Mouse (Mus musculus): ENCODE measurements at regions not wholly inside any gene's neighbourhood (a gene's known extent, or its start where the extent isn't known, plus 50 kb on each side); places are given as distances from the start of the nearest gene placed in this dataset.

- Histone ChIP-seq H3K4me3 (ENCODE audit: low read length) (no peak overlapping the region), H3K9me3 (ENCODE audit: control insufficient read depth, low read length) (no peaks in the 10 kb centered on the region), H3K4me2 (ENCODE audit: low read length) (no peak overlapping the region), H3K36me3 (ENCODE audit: control insufficient read depth, insufficient read depth, low read length) (no peaks in the 10 kb centered on the region), H3K4me1 (ENCODE audit: control insufficient read depth, insufficient read depth, low read depth, low read length) (no peaks in the 10 kb centered on the region), H3K9ac (ENCODE audit: low read depth, low read length) (no peak overlapping the region), H3K27ac (ENCODE audit: low read depth, low read length) (no peak overlapping the region), H3K27me3 (replicated peaks; ENCODE audit: control insufficient read depth, insufficient read depth, low read length) (no peaks in the 10 kb centered on the region)
- no peak for ATAC-seq
- WGBS, result 90% methylated on average over 2 of the region's 2 CpGs
Observed at GRCm38 (mm10) chr1:71874037-71874436, 221.0 kb upstream of the Fn1 start.

GRCm38 (mm10) chr1:71865670-71866069, 212.7 kb upstream of the Fn1 start:
- H3K9ac ChIP-seq (ENCODE audit: low read depth, low read length), result no peak overlapping the region
- H3K27me3 ChIP-seq (replicated peaks; ENCODE audit: control insufficient read depth, insufficient read depth, low read length), result no peaks in the 10 kb centered on the region
- WGBS, result 72% methylated on average over 4 of the region's 4 CpGs
- H3K4me1 ChIP-seq (ENCODE audit: control insufficient read depth, insufficient read depth, low read depth, low read length), result no peaks in the 10 kb centered on the region
- no peaks in the 10 kb centered on the region for H3K9me3 ChIP-seq (ENCODE audit: control insufficient read depth, low read length)
- no peaks in the 10 kb centered on the region for H3K36me3 ChIP-seq (ENCODE audit: control insufficient read depth, insufficient read depth, low read length)
- no peak for ATAC-seq
- H3K4me3 ChIP-seq (ENCODE audit: low read length), result no peak overlapping the region
- H3K27ac ChIP-seq (ENCODE audit: low read depth, low read length), result no peak overlapping the region
- H3K4me2 ChIP-seq (ENCODE audit: low read length), result no peak overlapping the region

GRCm38 (mm10) chr1:71864749-71865148, 211.7 kb upstream of the Fn1 start:
- H3K27ac ChIP-seq (ENCODE audit: low read depth, low read length), result no peak overlapping the region
- H3K4me3 ChIP-seq (ENCODE audit: low read length), result no peak overlapping the region
- no peaks in the 10 kb centered on the region for H3K27me3 ChIP-seq (replicated peaks; ENCODE audit: control insufficient read depth, insufficient read depth, low read length)
- no peak overlapping the region for H3K9ac ChIP-seq (ENCODE audit: low read depth, low read length)
- WGBS, result 54% methylated on average over 9 of the region's 9 CpGs
- H3K4me2 ChIP-seq (ENCODE audit: low read length), result no peak overlapping the region
- H3K9me3 ChIP-seq (ENCODE audit: control insufficient read depth, low read length), result no peaks in the 10 kb centered on the region
- H3K36me3 ChIP-seq (ENCODE audit: control insufficient read depth, insufficient read depth, low read length), result no peaks in the 10 kb centered on the region
- no peak for ATAC-seq
- no peaks in the 10 kb centered on the region for H3K4me1 ChIP-seq (ENCODE audit: control insufficient read depth, insufficient read depth, low read depth, low read length)

- Histone ChIP-seq H3K9ac (ENCODE audit: low read depth, low read length) (no peak overlapping the region), H3K27ac (ENCODE audit: low read depth, low read length) (no peak overlapping the region), H3K27me3 (replicated peaks; ENCODE audit: control insufficient read depth, insufficient read depth, low read length) (no peaks in the 10 kb centered on the region), H3K9me3 (ENCODE audit: control insufficient read depth, low read length) (no peaks in the 10 kb centered on the region), H3K36me3 (ENCODE audit: control insufficient read depth, insufficient read depth, low read length) (no peaks in the 10 kb centered on the region), H3K4me1 (ENCODE audit: control insufficient read depth, insufficient read depth, low read depth, low read length) (no peaks in the 10 kb centered on the region), H3K4me2 (ENCODE audit: low read length) (no peak overlapping the region), H3K4me3 (ENCODE audit: low read length) (no peak overlapping the region)
- WGBS, result 97% methylated on average over 2 of the region's 2 CpGs
- no peak for ATAC-seq
Observed at GRCm38 (mm10) chr1:71853212-71853611, 200.2 kb upstream of the Fn1 start.

- no peak overlapping the region for H3K4me3 ChIP-seq (ENCODE audit: low read length)
- whole genome bisulfite sequencing, result 87% methylated on average over 8 of the region's 8 CpGs
- no peak overlapping the region for H3K4me2 ChIP-seq (ENCODE audit: low read length)
- H3K36me3 ChIP-seq (ENCODE audit: control insufficient read depth, insufficient read depth, low read length), result no peaks in the 10 kb centered on the region
- no peaks in the 10 kb centered on the region for H3K9me3 ChIP-seq (ENCODE audit: control insufficient read depth, low read length)
- no peak for ATAC-seq
- no peak overlapping the region for H3K9ac ChIP-seq (ENCODE audit: low read depth, low read length)
- H3K27ac ChIP-seq (ENCODE audit: low read depth, low read length), result no peak overlapping the region
- no peaks in the 10 kb centered on the region for H3K27me3 ChIP-seq (replicated peaks; ENCODE audit: control insufficient read depth, insufficient read depth, low read length)
- H3K4me1 ChIP-seq (ENCODE audit: control insufficient read depth, insufficient read depth, low read depth, low read length), result no peaks in the 10 kb centered on the region
Observed at GRCm38 (mm10) chr1:71851268-71851667, 198.3 kb upstream of the Fn1 start.

GRCm38 (mm10) chr1:71848656-71849055, 195.7 kb upstream of the Fn1 start:
- Histone ChIP-seq H3K4me3 (ENCODE audit: low read length) (no peak overlapping the region), H3K4me1 (ENCODE audit: control insufficient read depth, insufficient read depth, low read depth, low read length) (no peaks in the 10 kb centered on the region), H3K4me2 (ENCODE audit: low read length) (no peak overlapping the region), H3K27ac (ENCODE audit: low read depth, low read length) (no peak overlapping the region), H3K9ac (ENCODE audit: low read depth, low read length) (no peak overlapping the region), H3K27me3 (replicated peaks; ENCODE audit: control insufficient read depth, insufficient read depth, low read length) (no peaks in the 10 kb centered on the region), H3K9me3 (ENCODE audit: control insufficient read depth, low read length) (no peaks in the 10 kb centered on the region), H3K36me3 (ENCODE audit: control insufficient read depth, insufficient read depth, low read length) (no peaks in the 10 kb centered on the region)
- ATAC-seq, result no peak
- 92% methylated on average over 5 of the region's 5 CpGs for WGBS

- H3K4me1 ChIP-seq (ENCODE audit: control insufficient read depth, insufficient read depth, low read depth, low read length), result no peaks in the 10 kb centered on the region
- no peak overlapping the region for H3K4me2 ChIP-seq (ENCODE audit: low read length)
- 79% methylated on average over 16 of the region's 16 CpGs for WGBS
- H3K9ac ChIP-seq (ENCODE audit: low read depth, low read length), result no peak overlapping the region
- no peaks in the 10 kb centered on the region for H3K36me3 ChIP-seq (ENCODE audit: control insufficient read depth, insufficient read depth, low read length)
- H3K4me3 ChIP-seq (ENCODE audit: low read length), result no peak overlapping the region
- no peak for ATAC-seq
- H3K9me3 ChIP-seq (ENCODE audit: control insufficient read depth, low read length), result no peaks in the 10 kb centered on the region
- no peak overlapping the region for H3K27ac ChIP-seq (ENCODE audit: low read depth, low read length)
- H3K27me3 ChIP-seq (replicated peaks; ENCODE audit: control insufficient read depth, insufficient read depth, low read length), result no peaks in the 10 kb centered on the region
Observed at GRCm38 (mm10) chr1:71844938-71845685, 192.1 kb upstream of the Fn1 start.

- WGBS, result 26% methylated on average over 12 of the region's 12 CpGs
- Histone ChIP-seq H3K27me3 (replicated peaks; ENCODE audit: control insufficient read depth, insufficient read depth, low read length) (no peaks in the 10 kb centered on the region), H3K4me3 (ENCODE audit: low read length) (peak overlapping the region; percentile 14; the same call in 1 of the 2 replicates), H3K36me3 (ENCODE audit: control insufficient read depth, insufficient read depth, low read length) (no peaks in the 10 kb centered on the region), H3K9me3 (ENCODE audit: control insufficient read depth, low read length) (no peaks in the 10 kb centered on the region), H3K4me2 (ENCODE audit: low read length) (peak overlapping the region; percentile 44), H3K4me1 (ENCODE audit: control insufficient read depth, insufficient read depth, low read depth, low read length) (no peaks in the 10 kb centered on the region; the same call in 1 of the 2 replicates), H3K27ac (ENCODE audit: low read depth, low read length) (no peak overlapping the region), H3K9ac (ENCODE audit: low read depth, low read length) (0 out of 2 replicates have a peak overlapping the region, but pooled peaks have one; percentile 26)
- peak; percentile 48; the same call in 1 of the 2 replicates for ATAC-seq
Observed at GRCm38 (mm10) chr1:71837764-71838163, 184.8 kb upstream of the Fn1 start.

- H3K27ac ChIP-seq (ENCODE audit: low read depth, low read length), result no peak overlapping the region
- no peaks in the 10 kb centered on the region; the same call in 1 of the 2 replicates for H3K4me1 ChIP-seq (ENCODE audit: control insufficient read depth, insufficient read depth, low read depth, low read length)
- no peaks in the 10 kb centered on the region for H3K9me3 ChIP-seq (ENCODE audit: control insufficient read depth, low read length)
- no peak overlapping the region for H3K4me3 ChIP-seq (ENCODE audit: low read length)
- no peak for ATAC-seq
- H3K9ac ChIP-seq (ENCODE audit: low read depth, low read length), result no peak overlapping the region
- H3K27me3 ChIP-seq (replicated peaks; ENCODE audit: control insufficient read depth, insufficient read depth, low read length), result no peaks in the 10 kb centered on the region
- no peaks in the 10 kb centered on the region for H3K36me3 ChIP-seq (ENCODE audit: control insufficient read depth, insufficient read depth, low read length)
- H3K4me2 ChIP-seq (ENCODE audit: low read length), result no peak overlapping the region
- 79% methylated on average over 20 of the region's 20 CpGs for WGBS
Observed at GRCm38 (mm10) chr1:71837039-71837648, 184.1 kb upstream of the Fn1 start.

All from hindbrain, embryonic 16.5 days (tissue).